Mouse (Mus musculus) midbrain, embryonic 12.5 days (tissue): ENCODE results near the gene Cwc27. TPM values are rescaled to one million over a fixed set of nuclear protein-coding genes. Genes with fewer than 3 reads are reported as not detected.

Experiments used
- ATAC-seq: fragments of 200-750 bp; cut with Nextera tagmentation; 2 replicates; pipeline ENCODE4 v1.8.0; 2017; ENCODE audit warnings: low read depth, moderate TSS enrichment, moderate library complexity; ENCODE audit not compliant: low FRiP score
- H3K27ac ChIP-seq: fragments of 300-500 bp; sonication (generic); replicated peaks from 2 replicates; pipeline ENCODE4 v1.5.1; 2016; ENCODE audit warnings: mild to moderate bottlenecking
- H3K27me3 ChIP-seq: fragments of 300-500 bp; sonication (generic); 2 replicates; pipeline ENCODE4 v1.6.1; 2016; ENCODE audit warnings: mild to moderate bottlenecking
- H3K36me3 ChIP-seq: fragments of 300-500 bp; sonication (generic); 2 replicates; pipeline ENCODE4 v1.6.1; 2016
- H3K4me1 ChIP-seq: fragments of 300-500 bp; sonication (generic); 2 replicates; pipeline ENCODE4 v1.6.1; 2016
- H3K4me2 ChIP-seq: fragments of 300-500 bp; sonication (generic); replicated peaks from 2 replicates; pipeline ENCODE4 v1.6.1; 2016; ENCODE audit warnings: mild to moderate bottlenecking, moderate library complexity
- H3K4me3 ChIP-seq: fragments of 300-500 bp; sonication (generic); 2 replicates; pipeline ENCODE4 v1.5.1; 2016; ENCODE audit warnings: mild to moderate bottlenecking
- H3K9ac ChIP-seq: fragments of 300-500 bp; sonication (generic); replicated peaks from 2 replicates; pipeline ENCODE4 v1.6.1; 2016; ENCODE audit warnings: mild to moderate bottlenecking, moderate library complexity
- H3K9me3 ChIP-seq: fragments of 300-500 bp; sonication (generic); 2 replicates; pipeline ENCODE4 v1.6.1; 2016; ENCODE audit warnings: mild to moderate bottlenecking
- WGBS: fragments of 180-500 bp; shearing (Covaris S2); methylation state at CpG from one replicate; pipeline ENCODE4 v1.1.7; 2016; 5-methylcytosine and 5-hydroxymethylcytosine counted together
- polyA plus RNA-seq: library from polyadenylated mRNA; unstranded; fragments of >200 nt; fragmentation: Nextera tagmentation; extraction: Ambion mirVana; gene quantifications from 2 replicates; pipeline ENCODE4 v1.2.1, GENCODE M21; 2016

The Cwc27 gene
- polyA plus RNA-seq, 1 experiment from 2014 or later: 33.4 TPM

GRCm38 (mm10) chr13:104821192-104821591 lies 4.2 kb upstream of the Cwc27 start:
- Histone ChIP-seq H3K36me3 (no peaks in the 10 kb centered on the region; the same call in 1 of the 2 replicates), H3K9me3 (no peaks in the 10 kb centered on the region), H3K4me3 (no peak overlapping the region), H3K4me1 (peaks cover 15% of the 10 kb centered on the region), H3K27ac (no peak overlapping the region), H3K4me2 (no peak overlapping the region), H3K9ac (no peak overlapping the region), H3K27me3 (no peaks in the 10 kb centered on the region)
- ATAC-seq: no peak

- H3K36me3 ChIP-seq: no peaks in the 10 kb centered on the region; the same call in 1 of the 2 replicates
- H3K9me3 ChIP-seq: no peaks in the 10 kb centered on the region
- H3K4me3 ChIP-seq: peak overlapping the region; percentile 80
- 55% methylated on average over 12 of the region's 12 CpGs for WGBS
- no peak overlapping the region for H3K27ac ChIP-seq
- no peak for ATAC-seq
- peaks cover 20% of the 10 kb centered on the region for H3K4me1 ChIP-seq
- H3K4me2 ChIP-seq: peak overlapping the region; percentile 77
- H3K9ac ChIP-seq: peak overlapping the region; percentile 75
- H3K27me3 ChIP-seq: no peaks in the 10 kb centered on the region
These were observed 754 bp upstream of the Cwc27 start for GRCm38 (mm10) chr13:104817696-104818095.

- WGBS: 9% methylated on average over 8 of the region's 8 CpGs
- peak overlapping the region; percentile 77 for H3K4me2 ChIP-seq
- H3K9me3 ChIP-seq: no peaks in the 10 kb centered on the region
- peak; percentile 1; the same call in 1 of the 2 replicates for ATAC-seq
- H3K36me3 ChIP-seq: no peaks in the 10 kb centered on the region; the same call in 1 of the 2 replicates
- H3K27ac ChIP-seq: no peak overlapping the region
- H3K4me3 ChIP-seq: peak overlapping the region; percentile 80
- no peaks in the 10 kb centered on the region for H3K27me3 ChIP-seq
- H3K4me1 ChIP-seq: peaks cover 20% of the 10 kb centered on the region
- peak overlapping the region; percentile 75 for H3K9ac ChIP-seq
These were observed 690 bp downstream of the Cwc27 start for GRCm38 (mm10) chr13:104816270-104816634.

- Histone ChIP-seq H3K36me3 (0 out of 2 replicates have a peak, but pooled peaks cover 3% of the 10 kb centered on the region), H3K4me3 (no peak overlapping the region), H3K27me3 (no peaks in the 10 kb centered on the region), H3K4me1 (no peaks in the 10 kb centered on the region), H3K9me3 (no peaks in the 10 kb centered on the region), H3K4me2 (no peak overlapping the region), H3K27ac (no peak overlapping the region), H3K9ac (no peak overlapping the region)
- WGBS: 56% methylated on average over 3 of the region's 3 CpGs
- no peak for ATAC-seq
These were observed 11.3 kb downstream of the Cwc27 start for GRCm38 (mm10) chr13:104805681-104806080.

GRCm38 (mm10) chr13:104799566-104800182 lies 17.3 kb downstream of the Cwc27 start:
- H3K9ac ChIP-seq: no peak overlapping the region
- no peak overlapping the region for H3K4me2 ChIP-seq
- no peaks in the 10 kb centered on the region for H3K27me3 ChIP-seq
- no peaks in the 10 kb centered on the region for H3K4me1 ChIP-seq
- ATAC-seq: no peak
- no peak overlapping the region for H3K27ac ChIP-seq
- 87% methylated on average over 7 of the region's 7 CpGs for WGBS
- H3K9me3 ChIP-seq: no peaks in the 10 kb centered on the region
- no peak overlapping the region for H3K4me3 ChIP-seq
- H3K36me3 ChIP-seq: peaks cover 16% of the 10 kb centered on the region; the same call in 1 of the 2 replicates

GRCm38 (mm10) chr13:104799067-104799466 lies 17.9 kb downstream of the Cwc27 start:
- H3K4me3 ChIP-seq: no peak overlapping the region
- 95% methylated on average over 8 of the region's 8 CpGs for WGBS
- no peak overlapping the region for H3K4me2 ChIP-seq
- H3K4me1 ChIP-seq: no peaks in the 10 kb centered on the region
- H3K36me3 ChIP-seq: peaks cover 19% of the 10 kb centered on the region; the same call in 1 of the 2 replicates
- H3K9me3 ChIP-seq: no peaks in the 10 kb centered on the region
- no peak for ATAC-seq
- H3K27ac ChIP-seq: no peak overlapping the region
- H3K27me3 ChIP-seq: no peaks in the 10 kb centered on the region
- H3K9ac ChIP-seq: no peak overlapping the region

GRCm38 (mm10) chr13:104794421-104794820 lies 22.5 kb downstream of the Cwc27 start:
- H3K4me3 ChIP-seq: no peak overlapping the region
- peaks cover 25% of the 10 kb centered on the region for H3K36me3 ChIP-seq
- H3K27me3 ChIP-seq: no peaks in the 10 kb centered on the region
- no peak overlapping the region for H3K4me2 ChIP-seq
- no peaks in the 10 kb centered on the region for H3K9me3 ChIP-seq
- no peak overlapping the region for H3K27ac ChIP-seq
- no peaks in the 10 kb centered on the region for H3K4me1 ChIP-seq
- no peak for ATAC-seq
- WGBS: 86% methylated on average over 3 of the region's 3 CpGs
- H3K9ac ChIP-seq: no peak overlapping the region

- no peak within 1 kb of the TSS for H3K27ac ChIP-seq
- no peaks in the 10 kb centered on the region for H3K4me1 ChIP-seq
- H3K9ac ChIP-seq: no peak within 1 kb of the TSS
- no peaks in the 10 kb centered on the region for H3K27me3 ChIP-seq
- H3K4me3 ChIP-seq: no peak within 1 kb of the TSS
- H3K9me3 ChIP-seq: no peaks in the 10 kb centered on the region
- no peak within 1 kb of the TSS for H3K4me2 ChIP-seq
- no peak for ATAC-seq
- 91% methylated on average over 11 of the region's 11 CpGs for WGBS
- peaks cover 18% of the 10 kb centered on the region for H3K36me3 ChIP-seq
These were observed 24.8 kb downstream of the Cwc27 start, which contains the start of gene Srek1ip1 for GRCm38 (mm10) chr13:104792184-104792583. Gene Srek1ip1 (plus strand): TSS chr13:104792484.

- Histone ChIP-seq H3K4me3 (no peak overlapping the region), H3K9me3 (no peaks in the 10 kb centered on the region), H3K27me3 (no peaks in the 10 kb centered on the region), H3K27ac (no peak overlapping the region), H3K9ac (no peak overlapping the region), H3K4me1 (no peaks in the 10 kb centered on the region), H3K36me3 (peaks cover 17% of the 10 kb centered on the region), H3K4me2 (no peak overlapping the region)
- peak; percentile 75; the same call in 1 of the 2 replicates for ATAC-seq
- 26% methylated on average over 2 of the region's 2 CpGs for WGBS
These were observed 27.3 kb downstream of the Cwc27 start for GRCm38 (mm10) chr13:104789663-104790062.

GRCm38 (mm10) chr13:104787260-104787659 lies 29.7 kb downstream of the Cwc27 start:
- 87% methylated on average over 4 of the region's 4 CpGs for WGBS
- Histone ChIP-seq H3K4me3 (no peak overlapping the region), H3K9me3 (no peaks in the 10 kb centered on the region), H3K27me3 (no peaks in the 10 kb centered on the region), H3K4me1 (no peaks in the 10 kb centered on the region), H3K4me2 (no peak overlapping the region), H3K27ac (no peak overlapping the region), H3K36me3 (peaks cover 27% of the 10 kb centered on the region), H3K9ac (no peak overlapping the region)
- ATAC-seq: no peak

- Histone ChIP-seq H3K27me3 (no peaks in the 10 kb centered on the region), H3K4me3 (no peak overlapping the region), H3K27ac (no peak overlapping the region), H3K4me2 (no peak overlapping the region), H3K36me3 (peaks cover 19% of the 10 kb centered on the region), H3K9ac (no peak overlapping the region), H3K4me1 (no peaks in the 10 kb centered on the region), H3K9me3 (no peaks in the 10 kb centered on the region)
- WGBS: 92% methylated on average over 1 of the region's 1 CpGs
- ATAC-seq: no peak
These were observed 37.8 kb downstream of the Cwc27 start for GRCm38 (mm10) chr13:104779104-104779670.

GRCm38 (mm10) chr13:104763193-104763592 lies 53.7 kb downstream of the Cwc27 start:
- H3K4me3 ChIP-seq: no peak overlapping the region
- no peaks in the 10 kb centered on the region for H3K4me1 ChIP-seq
- no peak overlapping the region for H3K27ac ChIP-seq
- no peaks in the 10 kb centered on the region for H3K36me3 ChIP-seq
- H3K27me3 ChIP-seq: no peaks in the 10 kb centered on the region
- H3K9me3 ChIP-seq: no peaks in the 10 kb centered on the region
- WGBS: 83% methylated on average over 3 of the region's 3 CpGs
- ATAC-seq: no peak
- no peak overlapping the region for H3K9ac ChIP-seq
- no peak overlapping the region for H3K4me2 ChIP-seq
